Mouse (Mus musculus): ENCODE results near the gene Abhd17c. TPM values are rescaled to one million over a fixed set of nuclear protein-coding genes. Genes with fewer than 3 reads are reported as not detected.
A peak's percentile ranks its signal among the peaks of the same experiment; 100 is the strongest.

Gene Abhd17c
- polyA plus RNA-seq, 1 experiment = 292 TPM

- 59% methylated on average over 4 of the region's 4 CpGs for WGBS
- H3K4me3 ChIP-seq (ENCODE audit: low read depth, low read length) = no peak overlapping the region
Observed at GRCm38 (mm10) chr7:84152821-84153220, 1.1 kb upstream of the Abhd17c start.

GRCm38 (mm10) chr7:84152374-84152773 is 681 bp upstream of the Abhd17c start:
- H3K36me3 ChIP-seq (ENCODE audit: control insufficient read depth, insufficient read depth, low read length) = peaks cover 4% of the 10 kb centered on the region; the same call in 1 of the 2 replicates
- H3K4me3 ChIP-seq (ENCODE audit: low read depth, low read length) = peak overlapping the region; percentile 78
- no peak overlapping the region for H3K27ac ChIP-seq (ENCODE audit: insufficient read depth, low read depth, low read length)
- TF ChIP-seq POLR2A (IDR thresholded peaks at IDR 0.05; ENCODE audit: low read depth, low read length) (no peak), CTCF (IDR thresholded peaks at IDR 0.05; ENCODE audit: extremely low read depth, insufficient read length, insufficient replicate concordance, low read depth, low read length) (peak; percentile 15; the same call in 1 of the 2 replicates)
- H3K4me1 ChIP-seq (ENCODE audit: control insufficient read depth, insufficient read depth, insufficient read length, low read length) = peaks cover 18% of the 10 kb centered on the region; the same call in 1 of the 2 replicates
- no peaks in the 10 kb centered on the region for H3K27me3 ChIP-seq (ENCODE audit: control insufficient read depth, insufficient read depth, low read length)
- 68% methylated on average over 6 of the region's 6 CpGs for WGBS

More at GRCm38 (mm10) chr7:84152821-84153220, 1.1 kb upstream of the Abhd17c start:
- Histone ChIP-seq H3K27me3 (ENCODE audit: control insufficient read depth, insufficient read depth, low read length) (no peaks in the 10 kb centered on the region), H3K4me1 (ENCODE audit: control insufficient read depth, insufficient read depth, insufficient read length, low read length) (peaks cover 18% of the 10 kb centered on the region; the same call in 1 of the 2 replicates), H3K27ac (ENCODE audit: insufficient read depth, low read depth, low read length) (no peak overlapping the region), H3K36me3 (ENCODE audit: control insufficient read depth, insufficient read depth, low read length) (peaks cover 4% of the 10 kb centered on the region; the same call in 1 of the 2 replicates)
- TF ChIP-seq CTCF (IDR thresholded peaks at IDR 0.05; ENCODE audit: extremely low read depth, insufficient read length, insufficient replicate concordance, low read depth, low read length) = no peak
- no peak for TF ChIP-seq POLR2A (IDR thresholded peaks at IDR 0.05; ENCODE audit: low read depth, low read length)

GRCm38 (mm10) chr7:84151960-84152334 is 254 bp upstream of the Abhd17c start:
- Histone ChIP-seq H3K4me1 (ENCODE audit: control insufficient read depth, insufficient read depth, insufficient read length, low read length) (peaks cover 21% of the 10 kb centered on the region; the same call in 1 of the 2 replicates), H3K27me3 (ENCODE audit: control insufficient read depth, insufficient read depth, low read length) (no peaks in the 10 kb centered on the region), H3K36me3 (ENCODE audit: control insufficient read depth, insufficient read depth, low read length) (peaks cover 4% of the 10 kb centered on the region; the same call in 1 of the 2 replicates), H3K27ac (ENCODE audit: insufficient read depth, low read depth, low read length) (peak overlapping the region; percentile 94; the same call in 1 of the 2 replicates), H3K4me3 (ENCODE audit: low read depth, low read length) (peak overlapping the region; percentile 78)
- WGBS = under 1% methylated on average over 29 of the region's 55 CpGs
- TF ChIP-seq POLR2A (IDR thresholded peaks at IDR 0.05; ENCODE audit: low read depth, low read length) = no peak
- no peak for TF ChIP-seq CTCF (IDR thresholded peaks at IDR 0.05; ENCODE audit: extremely low read depth, insufficient read length, insufficient replicate concordance, low read depth, low read length)

- peaks cover 24% of the 10 kb centered on the region; the same call in 1 of the 2 replicates for H3K4me1 ChIP-seq (ENCODE audit: control insufficient read depth, insufficient read depth, insufficient read length, low read length)
- no peaks in the 10 kb centered on the region for H3K27me3 ChIP-seq (ENCODE audit: control insufficient read depth, insufficient read depth, low read length)
- peak overlapping the region; percentile 78 for H3K4me3 ChIP-seq (ENCODE audit: low read depth, low read length)
- 6% methylated on average over 13 of the region's 13 CpGs for WGBS
- H3K36me3 ChIP-seq (ENCODE audit: control insufficient read depth, insufficient read depth, low read length) = peaks cover 4% of the 10 kb centered on the region; the same call in 1 of the 2 replicates
- peak overlapping the region; percentile 94 for H3K27ac ChIP-seq (ENCODE audit: insufficient read depth, low read depth, low read length)
- peak; percentile 56 for TF ChIP-seq POLR2A (IDR thresholded peaks at IDR 0.05; ENCODE audit: low read depth, low read length)
- no peak for TF ChIP-seq CTCF (IDR thresholded peaks at IDR 0.05; ENCODE audit: extremely low read depth, insufficient read length, insufficient replicate concordance, low read depth, low read length)
Observed at GRCm38 (mm10) chr7:84150361-84151000, 1.2 kb downstream of the Abhd17c start.

- 34% methylated on average over 4 of the region's 4 CpGs for WGBS
- Histone ChIP-seq H3K36me3 (ENCODE audit: control insufficient read depth, insufficient read depth, low read length) (peaks cover 4% of the 10 kb centered on the region; the same call in 1 of the 2 replicates), H3K27me3 (ENCODE audit: control insufficient read depth, insufficient read depth, low read length) (no peaks in the 10 kb centered on the region), H3K27ac (ENCODE audit: insufficient read depth, low read depth, low read length) (peak overlapping the region; percentile 94), H3K4me1 (ENCODE audit: control insufficient read depth, insufficient read depth, insufficient read length, low read length) (peaks cover 28% of the 10 kb centered on the region; the same call in 1 of the 2 replicates), H3K4me3 (ENCODE audit: low read depth, low read length) (peak overlapping the region; percentile 78)
- TF ChIP-seq CTCF (IDR thresholded peaks at IDR 0.05; ENCODE audit: extremely low read depth, insufficient read length, insufficient replicate concordance, low read depth, low read length) = no peak
- no peak for TF ChIP-seq POLR2A (IDR thresholded peaks at IDR 0.05; ENCODE audit: low read depth, low read length)
Observed at GRCm38 (mm10) chr7:84149821-84150220, 1.9 kb downstream of the Abhd17c start.

- TF ChIP-seq CTCF (IDR thresholded peaks at IDR 0.05; ENCODE audit: extremely low read depth, insufficient read length, insufficient replicate concordance, low read depth, low read length) (no peak), POLR2A (IDR thresholded peaks at IDR 0.05; ENCODE audit: low read depth, low read length) (no peak)
- Histone ChIP-seq H3K4me3 (ENCODE audit: low read depth, low read length) (no peak overlapping the region), H3K36me3 (ENCODE audit: control insufficient read depth, insufficient read depth, low read length) (peaks cover 4% of the 10 kb centered on the region; the same call in 1 of the 2 replicates), H3K27me3 (ENCODE audit: control insufficient read depth, insufficient read depth, low read length) (no peaks in the 10 kb centered on the region), H3K27ac (ENCODE audit: insufficient read depth, low read depth, low read length) (peak overlapping the region; percentile 79; the same call in 1 of the 2 replicates), H3K4me1 (ENCODE audit: control insufficient read depth, insufficient read depth, insufficient read length, low read length) (peaks cover 37% of the 10 kb centered on the region; the same call in 1 of the 2 replicates)
- WGBS = 60% methylated on average over 3 of the region's 3 CpGs
Observed at GRCm38 (mm10) chr7:84148896-84149295, 2.8 kb downstream of the Abhd17c start.

GRCm38 (mm10) chr7:84147746-84148145 is 3.9 kb downstream of the Abhd17c start:
- Histone ChIP-seq H3K4me3 (ENCODE audit: low read depth, low read length) (no peak overlapping the region), H3K27ac (ENCODE audit: insufficient read depth, low read depth, low read length) (peak overlapping the region; percentile 79), H3K27me3 (ENCODE audit: control insufficient read depth, insufficient read depth, low read length) (no peaks in the 10 kb centered on the region), H3K36me3 (ENCODE audit: control insufficient read depth, insufficient read depth, low read length) (peaks cover 4% of the 10 kb centered on the region; the same call in 1 of the 2 replicates), H3K4me1 (ENCODE audit: control insufficient read depth, insufficient read depth, insufficient read length, low read length) (peaks cover 46% of the 10 kb centered on the region; the same call in 1 of the 2 replicates)
- no peak for TF ChIP-seq CTCF (IDR thresholded peaks at IDR 0.05; ENCODE audit: extremely low read depth, insufficient read length, insufficient replicate concordance, low read depth, low read length)
- no peak for TF ChIP-seq POLR2A (IDR thresholded peaks at IDR 0.05; ENCODE audit: low read depth, low read length)
- 38% methylated on average over 1 of the region's 1 CpGs for WGBS

Data from small intestine, adult 2 months (tissue).